ENCODE assay signal across 19 mouse cellular contexts in genomic region chr11:12193369-12193768, GRCm38 (mm10).
DNase-seq lines count a peak whose midpoint lies in the region.
"Had no signal": no experiment of that assay in that cellular context is flagged by ENCODE, and none has a peak within 500 bp of the region (broad histone marks: within the 10 kb centered on the region; RNA-seq: fewer than 3 reads in every experiment).

No protein-coding gene starts in this region.

- peak; percentile 27 for DNase-seq in 416B (ENCODE audit: low read depth)
- peak; percentile 74 for DNase-seq in NIH3T3 (ENCODE audit: low read depth)
- DNase-seq in fibroblast of lung, adult 2 months (ENCODE audit: low read depth) = peak; percentile 32
- DNase-seq in urinary bladder, postnatal 14 days (ENCODE audit: low spot score) = no peak
- DNase-seq in layer of hippocampus, adult 9-11 months = no peak
- DNase-seq in lung, adult 18-20 months = no peak
- DNase-seq: adrenal gland, adult 2 months; adrenal gland, postnatal 14 days; cerebellum, adult 11-12 months; cerebellum, adult 9-11 months; cerebellum, postnatal 25 days; embryo, embryonic 11 days; forebrain, postnatal 0 days; gastrocnemius, adult 2 months; gastrocnemius, postnatal 14 days; heart, adult 11 months; heart, postnatal 10 days; heart, postnatal 36 days; kidney, adult 11 months had no signal

Comparison
In these comparisons a context has a peak if more than half of its experiments do, and no peak if none do; other contexts are left out.
1. DNase-seq: peak in 416B (single experiment), NIH3T3 (single experiment) and fibroblast of lung, adult 2 months (single experiment); none in urinary bladder, postnatal 14 days (single experiment), layer of hippocampus, adult 9-11 months (single experiment) and lung, adult 18-20 months (0 of 2).